Mouse (Mus musculus) midbrain, postnatal 0 days (tissue): ENCODE measurements around the gene Blmh. TPM values are rescaled to one million over a fixed set of nuclear protein-coding genes. Genes with fewer than 3 reads are reported as not detected.
"Not testable (repeated sequence)": the region's sequence is repeated elsewhere in the genome, so short reads cannot be mapped to it uniquely, and the experiment has no call there.

Experiments
- ATAC-seq: fragments of 200-750 bp; cut with Nextera tagmentation; 2 replicates; pipeline ENCODE4 v1.8.0; 2017; ENCODE audit warnings: moderate number of reproducible peaks, mild to moderate bottlenecking, moderate TSS enrichment, moderate library complexity; ENCODE audit not compliant: low FRiP score
- DNase-seq: peaks from one replicate; pipeline ENCODE4 v3.0.0-alpha.2; 2015; ENCODE audit warnings: low spot score
- H3K27ac ChIP-seq: fragments of 300-500 bp; sonication (generic); 2 replicates; pipeline ENCODE4 v1.5.1; 2014; ENCODE audit warnings: low read depth, mild to moderate bottlenecking, low read length, mixed read lengths
- H3K27me3 ChIP-seq: fragments of 300-500 bp; sonication (generic); 2 replicates; pipeline ENCODE4 v1.6.1; 2014; ENCODE audit warnings: low read length, control low read depth, mixed read lengths; ENCODE audit not compliant: insufficient read depth
- H3K36me3 ChIP-seq: fragments of 300-500 bp; sonication (generic); 2 replicates; pipeline ENCODE4 v1.6.1; 2014; ENCODE audit warnings: low read length, control low read depth, mixed read lengths; ENCODE audit not compliant: insufficient read depth
- H3K4me1 ChIP-seq: fragments of 300-500 bp; sonication (generic); 2 replicates; pipeline ENCODE4 v1.6.1; 2014; ENCODE audit warnings: mild to moderate bottlenecking, control low read depth, antibody characterized with exemption, low read length, mixed read lengths; ENCODE audit not compliant: insufficient read depth
- H3K4me2 ChIP-seq: fragments of 300-500 bp; sonication (generic); 2 replicates; pipeline ENCODE4 v1.6.1; 2014; ENCODE audit warnings: low read depth, mild to moderate bottlenecking, low read length, mixed read lengths; ENCODE audit not compliant: poor library complexity, severe bottlenecking
- H3K4me3 ChIP-seq: fragments of 300-500 bp; sonication (generic); 2 replicates; pipeline ENCODE4 v1.5.1; 2014; ENCODE audit warnings: low read depth, mild to moderate bottlenecking, low read length, moderate library complexity
- H3K9ac ChIP-seq: fragments of 300-500 bp; sonication (generic); replicated peaks from 2 replicates; pipeline ENCODE4 v1.6.1; 2014; ENCODE audit warnings: mild to moderate bottlenecking, low read length, moderate library complexity, mixed read lengths; ENCODE audit not compliant: poor library complexity, severe bottlenecking
- H3K9me3 ChIP-seq: fragments of 300-500 bp; sonication (generic); 2 replicates; pipeline ENCODE4 v1.6.1; 2016; ENCODE audit warnings: low read length, control low read depth
- CTCF ChIP-seq: IDR thresholded peaks from 2 replicates; pipeline ENCODE4 v1.5.1; 2016; ENCODE audit warnings: antibody characterized with exemption, mild to moderate bottlenecking
- WGBS: fragments of 180-500 bp; shearing (Covaris S2); extraction: QIAGEN DNeasy Blood & Tissue Kit; methylation state at CpG from one replicate; pipeline ENCODE4 v1.1.7; 2014; 5-methylcytosine and 5-hydroxymethylcytosine counted together
- polyA plus RNA-seq: library from polyadenylated mRNA; unstranded; fragments of >200 nt; fragmentation: Nextera tagmentation; extraction: Ambion mirVana; gene quantifications from 2 replicates; pipeline ENCODE4 v1.2.1, GENCODE M21; 2015
- total RNA-seq: library from RNA; depleted of rRNA; stranded (reverse); fragments of >200 nt; gene quantifications from 2 replicates; pipeline ENCODE4 v1.2.3, GENCODE M21; 2014

Gene Blmh
- total and polyA plus RNA-seq, 2 experiments from 2014 or later = 88.5 to 116 TPM

GRCm38 (mm10) chr11:76911325-76912054 is 13.1 kb upstream of the Blmh start:
- no peak overlapping the region for H3K27ac ChIP-seq
- ATAC-seq = no peak; the same call in 1 of the 2 replicates
- no peak overlapping the region for H3K4me3 ChIP-seq
- no peak for TF ChIP-seq CTCF
- H3K9me3 ChIP-seq = no peaks in the 10 kb centered on the region
- H3K36me3 ChIP-seq = no peaks in the 10 kb centered on the region
- no peak overlapping the region for H3K4me2 ChIP-seq
- H3K9ac ChIP-seq = no peak overlapping the region
- no peaks in the 10 kb centered on the region for H3K4me1 ChIP-seq
- WGBS = 29% methylated on average over 3 of the region's 3 CpGs
- H3K27me3 ChIP-seq = no peaks in the 10 kb centered on the region
- DNase-seq = peak; percentile 65

GRCm38 (mm10) chr11:76912055-76912395 is 12.6 kb upstream of the Blmh start:
- no peak for TF ChIP-seq CTCF
- no peaks in the 10 kb centered on the region for H3K27me3 ChIP-seq
- H3K9me3 ChIP-seq = no peaks in the 10 kb centered on the region
- no peaks in the 10 kb centered on the region for H3K36me3 ChIP-seq
- H3K9ac ChIP-seq = no peak overlapping the region
- H3K4me3 ChIP-seq = no peak overlapping the region
- H3K4me1 ChIP-seq = no peaks in the 10 kb centered on the region
- no peak overlapping the region for H3K4me2 ChIP-seq
- ATAC-seq (no peak), DNase-seq (peak; percentile 77)
- H3K27ac ChIP-seq = no peak overlapping the region
- 41% methylated on average over 7 of the region's 7 CpGs for WGBS

GRCm38 (mm10) chr11:76914366-76914765 is 10.2 kb upstream of the Blmh start:
- Histone ChIP-seq H3K27ac (no peak overlapping the region), H3K4me2 (no peak overlapping the region), H3K4me1 (no peaks in the 10 kb centered on the region), H3K9me3 (no peaks in the 10 kb centered on the region), H3K9ac (no peak overlapping the region), H3K27me3 (no peaks in the 10 kb centered on the region), H3K36me3 (no peaks in the 10 kb centered on the region), H3K4me3 (no peak overlapping the region)
- no peak for ATAC-seq
- WGBS = 73% methylated on average over 7 of the region's 7 CpGs
- DNase-seq = no peak
- TF ChIP-seq CTCF = no peak

- no peak for DNase-seq
- Histone ChIP-seq H3K9ac (no peak overlapping the region), H3K4me3 (no peak overlapping the region), H3K4me1 (no peaks in the 10 kb centered on the region), H3K4me2 (0 out of 2 replicates have a peak overlapping the region, but pooled peaks have one; percentile 9), H3K9me3 (no peaks in the 10 kb centered on the region), H3K27me3 (no peaks in the 10 kb centered on the region), H3K36me3 (no peaks in the 10 kb centered on the region), H3K27ac (no peak overlapping the region)
- no peak for TF ChIP-seq CTCF
- WGBS = 46% methylated on average over 13 of the region's 13 CpGs
- no peak for ATAC-seq
Observed at GRCm38 (mm10) chr11:76916539-76917229, 7.9 kb upstream of the Blmh start.

- no peaks in the 10 kb centered on the region for H3K9me3 ChIP-seq
- H3K36me3 ChIP-seq = no peaks in the 10 kb centered on the region
- no peak overlapping the region for H3K4me3 ChIP-seq
- no peak overlapping the region for H3K4me2 ChIP-seq
- TF ChIP-seq CTCF = no peak
- H3K4me1 ChIP-seq = no peaks in the 10 kb centered on the region
- WGBS = 58% methylated on average over 3 of the region's 3 CpGs
- H3K27me3 ChIP-seq = no peaks in the 10 kb centered on the region
- H3K27ac ChIP-seq = no peak overlapping the region
- DNase-seq = no peak
- ATAC-seq = no peak
- no peak overlapping the region for H3K9ac ChIP-seq
Observed at GRCm38 (mm10) chr11:76917230-76917548, 7.4 kb upstream of the Blmh start.

GRCm38 (mm10) chr11:76920607-76921006 is 4.0 kb upstream of the Blmh start:
- Histone ChIP-seq H3K9me3 (no peaks in the 10 kb centered on the region), H3K9ac (no peak overlapping the region), H3K36me3 (no peaks in the 10 kb centered on the region), H3K27me3 (no peaks in the 10 kb centered on the region), H3K4me1 (no peaks in the 10 kb centered on the region), H3K4me3 (no peak overlapping the region), H3K4me2 (no peak overlapping the region), H3K27ac (no peak overlapping the region)
- TF ChIP-seq CTCF = no peak
- 68% methylated on average over 1 of the region's 1 CpGs for WGBS
- no peak for DNase-seq
- ATAC-seq = no peak

- not testable (repeated sequence) for DNase-seq, H3K27ac ChIP-seq, H3K27me3 ChIP-seq, H3K4me3 ChIP-seq, H3K4me2 ChIP-seq, H3K9ac ChIP-seq, H3K9me3 ChIP-seq, ATAC-seq, H3K36me3 ChIP-seq, H3K4me1 ChIP-seq
- 92% methylated on average over 8 of the region's 8 CpGs for WGBS
Observed at GRCm38 (mm10) chr11:76928586-76928985, 4.0 kb downstream of the Blmh start.
